Mouse (Mus musculus) embryonic facial prominence, embryonic 13.5 days (tissue): ENCODE results near the gene Eef1a2. TPM values are rescaled to one million over a fixed set of nuclear protein-coding genes. Genes with fewer than 3 reads are reported as not detected.
A peak's percentile ranks its signal among the peaks of the same experiment; 100 is the strongest.
"Not testable (repeated sequence)": the region's sequence is repeated elsewhere in the genome, so short reads cannot be mapped to it uniquely, and the experiment has no call there.

Experiments
- ATAC-seq: fragments of 200-750 bp; cut with Nextera tagmentation; 2 replicates; pipeline ENCODE4 v1.8.0; 2017; ENCODE audit warnings: low read depth; ENCODE audit not compliant: insufficient number of reproducible peaks, insufficient read depth, low FRiP score, low TSS enrichment
- H3K27ac ChIP-seq: fragments of 300-500 bp; sonication (generic); 2 replicates; pipeline ENCODE4 v1.5.1; 2015; ENCODE audit warnings: moderate library complexity, mild to moderate bottlenecking, inconsistent platforms
- H3K27me3 ChIP-seq: fragments of 300-500 bp; sonication (generic); 2 replicates; pipeline ENCODE4 v1.6.1; 2015; ENCODE audit warnings: mild to moderate bottlenecking, inconsistent platforms
- H3K36me3 ChIP-seq: fragments of 300-500 bp; sonication (generic); 2 replicates; pipeline ENCODE4 v1.6.1; 2015; ENCODE audit warnings: mild to moderate bottlenecking, inconsistent platforms
- H3K4me1 ChIP-seq: fragments of 300-500 bp; sonication (generic); 2 replicates; pipeline ENCODE4 v1.6.1; 2015; ENCODE audit warnings: inconsistent platforms
- H3K4me2 ChIP-seq: fragments of 300-500 bp; sonication (generic); 2 replicates; pipeline ENCODE4 v1.6.1; 2015; ENCODE audit warnings: moderate library complexity, mild to moderate bottlenecking, inconsistent platforms
- H3K4me3 ChIP-seq: fragments of 300-500 bp; sonication (generic); 2 replicates; pipeline ENCODE4 v1.5.1; 2015; ENCODE audit warnings: mild to moderate bottlenecking, inconsistent platforms
- H3K9ac ChIP-seq: fragments of 300-500 bp; sonication (generic); 2 replicates; pipeline ENCODE4 v1.6.1; 2015; ENCODE audit warnings: mild to moderate bottlenecking, inconsistent platforms
- H3K9me3 ChIP-seq: fragments of 300-500 bp; sonication (generic); 2 replicates; pipeline ENCODE4 v1.6.1; 2016; ENCODE audit warnings: inconsistent platforms
- WGBS: fragments of 180-500 bp; shearing (Covaris S2); methylation state at CpG from one replicate; pipeline ENCODE4 v1.1.7; 2015; ENCODE audit warnings: mixed read lengths; 5-methylcytosine and 5-hydroxymethylcytosine counted together
- polyA plus RNA-seq: library from polyadenylated mRNA; unstranded; fragments of >200 nt; fragmentation: Nextera tagmentation; extraction: Ambion mirVana; gene quantifications from 2 replicates; pipeline ENCODE4 v1.2.1, GENCODE M21; 2015

Gene Eef1a2
- polyA plus RNA-seq: 0.20 TPM in 1 of 2 replicates, not detected in the other

GRCm38 (mm10) chr2:181156248-181157121, at the start of gene Eef1a2:
TSS of gene Eef1a2 (minus strand) at chr2:181157014.
- H3K4me2 ChIP-seq: peak within 1 kb of the TSS; percentile 63
- H3K4me1 ChIP-seq: peaks cover 7% of the 10 kb centered on the region
- no peak for ATAC-seq
- peak within 1 kb of the TSS; percentile 39 for H3K4me3 ChIP-seq
- no peaks in the 10 kb centered on the region for H3K36me3 ChIP-seq
- H3K9me3 ChIP-seq: no peaks in the 10 kb centered on the region
- H3K27me3 ChIP-seq: peaks cover 71% of the 10 kb centered on the region
- H3K9ac ChIP-seq: peak within 1 kb of the TSS; percentile 32; the same call in 1 of the 2 replicates
- 3% methylated on average over 55 of the region's 55 CpGs for WGBS
- no peak within 1 kb of the TSS for H3K27ac ChIP-seq

- no peak overlapping the region for H3K9ac ChIP-seq
- no peak for ATAC-seq
- no peak overlapping the region for H3K27ac ChIP-seq
- no peaks in the 10 kb centered on the region for H3K4me1 ChIP-seq
- H3K27me3 ChIP-seq: peaks cover 7% of the 10 kb centered on the region
- H3K4me2 ChIP-seq: no peak overlapping the region
- H3K9me3 ChIP-seq: no peaks in the 10 kb centered on the region
- no peaks in the 10 kb centered on the region for H3K36me3 ChIP-seq
- WGBS: 87% methylated on average over 9 of the region's 9 CpGs
- H3K4me3 ChIP-seq: no peak overlapping the region
These were observed 49.3 kb upstream of the Eef1a2 start for GRCm38 (mm10) chr2:181206118-181206517.

GRCm38 (mm10) chr2:181205678-181206077, 48.9 kb upstream of the Eef1a2 start:
- no peak for ATAC-seq
- Histone ChIP-seq H3K4me3 (no peak overlapping the region), H3K4me1 (no peaks in the 10 kb centered on the region), H3K4me2 (no peak overlapping the region), H3K27me3 (0 out of 2 replicates have a peak, but pooled peaks cover 5% of the 10 kb centered on the region), H3K9ac (no peak overlapping the region), H3K36me3 (no peaks in the 10 kb centered on the region), H3K27ac (no peak overlapping the region), H3K9me3 (no peaks in the 10 kb centered on the region)
- WGBS: 87% methylated on average over 5 of the region's 5 CpGs

DNA sequence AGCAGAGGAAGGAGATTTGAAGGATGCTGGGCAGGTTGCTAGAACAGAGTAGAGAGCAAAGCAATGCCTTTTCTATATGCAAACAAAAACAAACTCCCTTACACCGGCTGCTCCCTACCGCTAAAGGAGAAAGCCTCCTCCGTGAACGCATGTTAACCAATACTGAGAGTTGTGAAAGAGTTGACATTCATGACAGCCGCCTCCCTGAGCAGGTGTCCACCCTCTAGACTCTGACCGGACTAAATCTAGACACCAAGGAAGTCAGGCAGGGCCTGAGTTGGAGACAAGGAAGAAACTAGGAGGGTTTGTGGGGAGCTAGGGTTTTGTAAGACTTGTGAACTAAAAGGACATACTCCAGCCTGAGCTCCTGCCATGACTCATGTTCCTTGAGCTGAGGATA, 46.1 kb upstream of the Eef1a2 start:
- Histone ChIP-seq H3K9me3 (no peaks in the 10 kb centered on the region), H3K4me2 (no peak overlapping the region)
- 77% methylated on average over 6 of the region's 6 CpGs for WGBS

DNA sequence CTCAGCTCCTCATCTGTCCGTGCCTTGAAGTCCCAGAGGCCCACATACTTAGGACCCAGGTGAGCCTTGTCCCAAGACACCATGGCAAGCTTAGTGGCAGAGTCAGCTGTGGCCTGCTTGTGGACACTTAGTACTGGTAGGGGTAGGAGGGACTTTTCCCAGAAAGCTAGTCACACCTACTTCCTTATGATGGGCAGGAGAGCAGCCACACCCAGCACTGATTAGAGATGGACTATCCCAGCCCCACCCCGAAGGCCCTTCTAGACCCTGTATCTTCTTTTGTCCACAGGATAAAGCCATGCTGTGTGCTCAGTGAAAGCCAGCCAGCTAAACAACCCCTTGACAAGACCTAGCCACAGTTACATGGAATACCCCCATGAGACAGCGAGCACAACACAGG, 45.6 kb upstream of the Eef1a2 start, which contains the start of gene Ptk6:
TSS of gene Ptk6 (minus strand) at position 368 of the 400 bp plus-strand sequence.
- Histone ChIP-seq H3K36me3 (no peaks in the 10 kb centered on the region), H3K27ac (no peak within 1 kb of the TSS), H3K4me3 (no peak within 1 kb of the TSS), H3K4me1 (no peaks in the 10 kb centered on the region), H3K4me2 (no peak within 1 kb of the TSS), H3K9me3 (no peaks in the 10 kb centered on the region), H3K9ac (no peak within 1 kb of the TSS), H3K27me3 (no peaks in the 10 kb centered on the region)
- 87% methylated on average over 3 of the region's 3 CpGs for WGBS
- no peak for ATAC-seq

More for the DNA sequence above, 46.1 kb upstream of the Eef1a2 start:
- Histone ChIP-seq H3K9ac (no peak overlapping the region), H3K27me3 (no peaks in the 10 kb centered on the region), H3K36me3 (no peaks in the 10 kb centered on the region), H3K27ac (no peak overlapping the region), H3K4me1 (no peaks in the 10 kb centered on the region), H3K4me3 (no peak overlapping the region)
- ATAC-seq: no peak

DNA sequence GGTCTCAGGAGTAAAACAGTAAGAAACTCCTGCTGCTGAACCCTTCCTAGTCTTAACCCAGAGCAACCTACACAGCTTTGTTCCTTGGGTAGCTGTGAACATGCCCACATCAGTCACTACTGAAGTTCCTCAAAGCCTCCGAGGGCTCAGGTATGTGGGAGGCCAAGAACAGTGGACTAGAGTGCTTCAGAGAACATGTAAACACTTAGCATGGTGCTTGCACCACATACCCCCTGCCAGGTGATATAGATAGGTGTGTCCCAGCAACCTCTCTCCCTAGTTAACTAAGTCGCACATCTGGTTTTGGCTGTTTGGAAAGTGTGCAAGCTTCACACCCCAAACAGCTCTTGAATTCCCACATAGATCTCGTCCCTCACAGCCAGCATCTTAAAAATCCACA, 44.8 kb upstream of the Eef1a2 start:
- Histone ChIP-seq H3K4me2 (no peak overlapping the region), H3K27ac (no peak overlapping the region)

DNA sequence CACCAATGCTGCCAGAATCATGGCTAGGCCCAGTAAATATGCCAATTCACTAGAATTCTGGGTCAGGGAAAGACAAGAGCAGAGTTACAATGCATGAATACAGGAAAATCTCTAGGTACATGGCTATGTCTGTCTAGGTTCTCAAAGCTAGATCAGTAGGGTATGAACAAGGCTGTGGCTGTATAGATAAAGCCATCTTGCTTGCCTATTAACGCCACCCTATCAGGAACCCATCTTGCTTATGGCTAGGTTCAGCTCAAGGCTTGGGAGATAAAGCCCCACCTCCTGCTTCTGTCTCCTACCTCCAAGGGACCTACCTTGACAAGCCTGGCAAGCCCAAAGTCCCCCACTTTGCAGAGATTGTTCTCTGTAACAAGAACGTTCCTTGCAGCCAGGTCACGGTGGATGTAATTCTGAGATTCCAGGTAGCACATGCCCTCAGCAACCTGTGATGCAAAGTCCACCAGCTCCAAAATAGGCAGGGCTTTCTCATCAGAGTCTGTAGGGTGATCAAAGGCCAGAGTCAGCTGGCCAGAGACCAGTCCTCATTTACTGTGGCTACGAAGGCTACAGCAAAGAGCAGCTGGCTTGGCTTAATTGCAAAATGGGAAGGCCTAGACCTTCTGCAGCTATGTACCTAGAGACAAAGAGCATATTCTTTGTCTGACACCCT, 40.0 kb upstream of the Eef1a2 start:
- WGBS: 86% methylated on average over 4 of the region's 4 CpGs
- H3K9me3 ChIP-seq: no peaks in the 10 kb centered on the region

More for the DNA sequence above, 44.8 kb upstream of the Eef1a2 start:
- H3K4me1 ChIP-seq: no peaks in the 10 kb centered on the region
- H3K36me3 ChIP-seq: no peaks in the 10 kb centered on the region
- H3K4me3 ChIP-seq: no peak overlapping the region
- ATAC-seq: no peak
- H3K9ac ChIP-seq: no peak overlapping the region
- H3K9me3 ChIP-seq: no peaks in the 10 kb centered on the region
- H3K27me3 ChIP-seq: no peaks in the 10 kb centered on the region
- 71% methylated on average over 3 of the region's 3 CpGs for WGBS

GRCm38 (mm10) chr2:181193044-181193443, 36.2 kb upstream of the Eef1a2 start:
- WGBS: 74% methylated on average over 3 of the region's 3 CpGs
- H3K36me3 ChIP-seq: peaks cover 9% of the 10 kb centered on the region
- peaks cover 9% of the 10 kb centered on the region for H3K4me1 ChIP-seq
- H3K27ac ChIP-seq: no peak overlapping the region
- no peaks in the 10 kb centered on the region for H3K27me3 ChIP-seq
- H3K4me3 ChIP-seq: no peak overlapping the region
- no peaks in the 10 kb centered on the region for H3K9me3 ChIP-seq
- H3K9ac ChIP-seq: no peak overlapping the region
- H3K4me2 ChIP-seq: no peak overlapping the region
- no peak for ATAC-seq

More for the DNA sequence above, 40.0 kb upstream of the Eef1a2 start:
- Histone ChIP-seq H3K36me3 (no peaks in the 10 kb centered on the region), H3K4me2 (no peak overlapping the region), H3K4me1 (no peaks in the 10 kb centered on the region), H3K27me3 (no peaks in the 10 kb centered on the region), H3K27ac (no peak overlapping the region), H3K4me3 (no peak overlapping the region), H3K9ac (no peak overlapping the region)
- ATAC-seq: no peak

DNA sequence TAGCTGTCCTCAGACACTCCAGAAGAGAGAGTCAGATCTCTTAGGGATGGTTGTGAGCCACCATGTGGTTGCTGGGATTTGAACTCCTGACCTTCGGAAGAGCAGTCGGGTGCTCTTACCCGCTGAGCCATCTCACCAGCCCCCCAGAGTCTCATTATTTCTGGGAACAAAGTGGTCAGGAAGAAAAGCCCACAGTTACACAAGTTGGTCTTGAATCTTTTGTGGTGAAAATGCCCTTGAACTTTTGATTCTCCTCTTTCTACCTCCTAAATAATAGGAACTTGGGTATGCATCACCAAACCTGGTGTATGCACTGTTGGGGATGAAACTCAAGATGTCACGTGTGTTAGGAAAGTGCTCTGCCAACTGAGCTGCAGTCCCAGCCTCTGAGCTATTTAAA, 35.1 kb upstream of the Eef1a2 start:
- Histone ChIP-seq H3K4me3 (no peak overlapping the region), H3K27me3 (no peaks in the 10 kb centered on the region), H3K9me3 (no peaks in the 10 kb centered on the region), H3K36me3 (peaks cover 9% of the 10 kb centered on the region), H3K4me1 (peaks cover 9% of the 10 kb centered on the region), H3K27ac (no peak overlapping the region), H3K9ac (no peak overlapping the region), H3K4me2 (no peak overlapping the region)
- 59% methylated on average over 4 of the region's 4 CpGs for WGBS
- ATAC-seq: no peak

DNA sequence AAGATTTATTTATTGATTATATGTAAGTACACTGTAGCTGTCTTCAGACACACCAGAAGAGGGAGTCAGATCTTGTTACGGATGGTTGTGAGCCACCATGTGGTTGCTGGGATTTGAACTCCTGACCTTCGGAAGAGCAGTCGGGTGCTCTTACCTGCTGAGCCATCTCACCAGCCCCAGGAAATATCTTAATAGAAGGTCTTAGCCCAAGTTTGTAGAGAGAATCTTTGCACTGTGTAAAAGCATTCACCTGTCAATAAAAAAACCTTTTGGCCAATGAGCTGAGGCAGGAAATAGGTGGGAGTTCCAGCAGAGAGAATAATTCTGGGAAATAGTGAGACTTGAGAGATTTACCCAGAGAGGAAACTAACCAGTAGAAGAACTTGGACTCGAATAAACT, 34.6 kb upstream of the Eef1a2 start:
- H3K4me1 ChIP-seq, H3K27ac ChIP-seq, H3K27me3 ChIP-seq, H3K9me3 ChIP-seq, H3K4me3 ChIP-seq, ATAC-seq, H3K4me2 ChIP-seq, H3K9ac ChIP-seq, H3K36me3 ChIP-seq: not testable (repeated sequence)
- 67% methylated on average over 4 of the region's 4 CpGs for WGBS

- Histone ChIP-seq H3K9me3 (no peaks in the 10 kb centered on the region), H3K9ac (no peak overlapping the region), H3K27ac (no peak overlapping the region), H3K27me3 (no peaks in the 10 kb centered on the region), H3K4me2 (no peak overlapping the region), H3K4me3 (no peak overlapping the region), H3K4me1 (peaks cover 9% of the 10 kb centered on the region), H3K36me3 (peaks cover 9% of the 10 kb centered on the region)
- ATAC-seq: no peak
- WGBS: 96% methylated on average over 1 of the region's 1 CpGs
These were observed 32.5 kb upstream of the Eef1a2 start for GRCm38 (mm10) chr2:181189321-181189720.

DNA sequence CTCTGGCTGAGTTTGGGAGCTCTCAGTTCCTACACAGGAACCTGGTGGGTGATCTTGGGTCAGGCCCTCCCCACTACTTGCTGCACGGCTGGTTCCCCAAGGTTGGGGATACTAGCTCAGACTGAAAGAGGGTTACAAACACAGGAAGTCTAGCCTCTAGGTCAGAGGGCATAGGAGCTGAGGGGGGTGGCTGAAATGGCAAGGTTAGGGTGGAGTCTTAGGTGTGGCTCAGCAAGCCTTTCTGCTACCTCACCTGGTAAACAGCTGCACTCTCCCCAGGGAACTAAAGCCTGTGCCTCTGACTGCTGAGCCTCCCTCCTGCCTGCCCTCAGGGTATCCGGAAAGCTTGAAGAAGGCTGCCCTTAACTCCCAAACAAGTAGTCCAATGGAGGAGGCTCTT, 31.9 kb upstream of the Eef1a2 start:
- Histone ChIP-seq H3K27me3 (no peaks in the 10 kb centered on the region), H3K9me3 (no peaks in the 10 kb centered on the region), H3K4me3 (peak overlapping the region; percentile 73), H3K9ac (no peak overlapping the region), H3K36me3 (peaks cover 9% of the 10 kb centered on the region), H3K4me2 (peak overlapping the region; percentile 75), H3K27ac (no peak overlapping the region), H3K4me1 (peaks cover 9% of the 10 kb centered on the region)
- 14% methylated on average over 2 of the region's 2 CpGs for WGBS
- ATAC-seq: no peak
